ENCODE assay signal across 27 mouse cellular contexts in the genomic region with DNA sequence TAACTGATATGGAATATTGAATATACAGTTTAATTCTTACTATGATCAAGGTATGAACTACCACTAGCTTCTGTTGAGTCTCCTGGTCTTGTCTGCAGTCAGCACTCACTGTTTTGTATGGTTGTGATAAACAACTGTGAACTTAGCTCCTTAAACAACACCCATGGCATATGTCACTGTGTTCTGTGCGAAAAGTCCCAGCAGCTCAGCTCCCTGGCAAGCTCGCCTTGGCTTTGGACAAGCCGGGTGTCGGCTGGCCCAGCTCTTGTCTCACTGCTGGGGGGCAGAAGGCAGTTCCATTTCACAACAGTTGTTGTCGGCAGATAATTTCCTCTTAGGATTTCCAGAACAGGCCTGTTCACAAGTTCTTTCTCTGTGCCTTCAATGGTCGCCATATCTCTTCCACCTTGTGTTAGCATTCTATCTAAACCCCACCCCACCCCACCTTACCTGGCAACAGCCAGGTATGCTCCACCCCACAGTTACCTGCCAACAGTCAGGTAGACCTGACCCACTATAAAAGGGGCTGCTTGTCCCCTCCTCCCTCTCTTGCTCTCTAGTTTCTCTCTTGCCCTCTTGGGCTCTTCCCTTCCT. TPM values are rescaled to one million over a fixed set of nuclear protein-coding genes. Genes with fewer than 3 reads are reported as not detected.
DNase-seq lines count a peak whose midpoint lies in the region; ATAC-seq and TF ChIP-seq lines count a peak whose summit lies in the region.
"Had no signal": no experiment of that assay in that cellular context is flagged by ENCODE, and none has a peak within 500 bp of the region (broad histone marks: within the 10 kb centered on the region; RNA-seq: fewer than 3 reads in every experiment).

No protein-coding gene starts in this region.

- no peak for TF ChIP-seq POLR2A in kidney, adult 2 months (IDR thresholded peaks at IDR 0.05; ENCODE audit: low read depth, low read length)

- H3K36me3 ChIP-seq in kidney, adult 2 months (ENCODE audit: control insufficient read depth, insufficient read depth, low read length) = no peaks in the 10 kb centered on the region
- H3K36me3 ChIP-seq in midbrain, postnatal 0 days (ENCODE audit: insufficient read depth, low read length) = no peaks in the 10 kb centered on the region
- H3K36me3 ChIP-seq: forebrain, embryonic 10.5 days; G1E; heart, embryonic 15.5 days; limb, embryonic 12.5 days; midbrain, embryonic 13.5 days had no signal

- no peaks in the 10 kb centered on the region for H3K9me3 ChIP-seq in midbrain, postnatal 0 days (ENCODE audit: low read length)
- H3K9me3 ChIP-seq: forebrain, embryonic 10.5 days; G1E; heart, embryonic 15.5 days; limb, embryonic 12.5 days; midbrain, embryonic 13.5 days had no signal

- no peak overlapping the region for H3K4me3 ChIP-seq in kidney, adult 2 months (ENCODE audit: insufficient read depth, low read depth, low read length)
- H3K4me3 ChIP-seq in midbrain, postnatal 0 days (ENCODE audit: low read depth, low read length) = no peak overlapping the region
- H3K4me3 ChIP-seq: forebrain, embryonic 10.5 days; heart, embryonic 15.5 days; limb, embryonic 12.5 days; megakaryocyte, embryonic 14.5 days; midbrain, embryonic 13.5 days had no signal

- H3K27ac ChIP-seq in kidney, adult 2 months (ENCODE audit: insufficient read depth, low read depth, low read length) = no peak overlapping the region
- H3K27ac ChIP-seq in midbrain, postnatal 0 days (ENCODE audit: low read depth, low read length) = no peak overlapping the region
- H3K27ac ChIP-seq: forebrain, embryonic 10.5 days; heart, embryonic 15.5 days; hindbrain, embryonic 14.5 days; limb, embryonic 12.5 days; liver, embryonic 14.5 days; midbrain, embryonic 13.5 days had no signal

- TF ChIP-seq CTCF in kidney, adult 2 months (conservative IDR thresholded peaks at IDR 0.05; ENCODE audit: insufficient read depth, insufficient read length, low read depth, low read length) = no peak
- no peak for TF ChIP-seq CTCF in midbrain, postnatal 0 days (IDR thresholded peaks at IDR 0.05)

- 88% methylated on average over 6 of the region's 6 CpGs for WGBS in kidney, adult 2 months
- 88% methylated on average over 6 of the region's 6 CpGs for WGBS in midbrain, postnatal 0 days

- no peak overlapping the region for H3K9ac ChIP-seq in midbrain, postnatal 0 days (replicated peaks; ENCODE audit: low read length, poor library complexity, severe bottlenecking)
- H3K9ac ChIP-seq: heart, embryonic 15.5 days; hindbrain, embryonic 14.5 days; limb, embryonic 12.5 days; liver, embryonic 14.5 days; midbrain, embryonic 13.5 days had no signal

- DNase-seq in kidney, adult 2 months = peak; percentile 31
- no peak for DNase-seq in kidney, postnatal 10 days
- DNase-seq in lung, postnatal 10 days = peak; percentile 67
- no peak for DNase-seq in lung, postnatal 25 days (ENCODE audit: low spot score)
- DNase-seq in lung, postnatal 36 days = peak; percentile 15
- no peak for DNase-seq in midbrain, postnatal 0 days (ENCODE audit: low spot score)
- DNase-seq in frontal cortex, postnatal 36 days (ENCODE audit: low spot score in 2 of 2) = no peak
- DNase-seq: adrenal gland, adult 2 months; cerebellum, adult 11 months; gastrocnemius, postnatal 36 days; heart, postnatal 4 days; thymus, postnatal 14 days had no signal

- no peak overlapping the region for H3K4me2 ChIP-seq in midbrain, postnatal 0 days (ENCODE audit: low read depth, low read length, poor library complexity, severe bottlenecking)
- H3K4me2 ChIP-seq: heart, embryonic 15.5 days; hindbrain, embryonic 14.5 days; limb, embryonic 12.5 days; midbrain, embryonic 13.5 days had no signal

- no peaks in the 10 kb centered on the region for H3K4me1 ChIP-seq in kidney, adult 2 months (ENCODE audit: control insufficient read depth, insufficient read depth, low read length)
- H3K4me1 ChIP-seq in midbrain, postnatal 0 days (ENCODE audit: insufficient read depth, low read length) = no peaks in the 10 kb centered on the region
- H3K4me1 ChIP-seq: forebrain, embryonic 10.5 days; megakaryocyte, embryonic 14.5 days; midbrain, embryonic 13.5 days had no signal

- H3K27me3 ChIP-seq in kidney, adult 2 months (replicated peaks; ENCODE audit: control insufficient read depth, insufficient read depth, low read length) = no peaks in the 10 kb centered on the region
- no peaks in the 10 kb centered on the region for H3K27me3 ChIP-seq in midbrain, postnatal 0 days (ENCODE audit: insufficient read depth, low read length)
- H3K27me3 ChIP-seq: heart, embryonic 15.5 days; limb, embryonic 12.5 days; midbrain, embryonic 13.5 days; Patski had no signal

- no peak for ATAC-seq in midbrain, postnatal 0 days (ENCODE audit: low FRiP score)
- ATAC-seq: inflammation-experienced regulatory T-cells, adult 6 months; midbrain, embryonic 13.5 days; Patski had no signal

RNA-seq across cellular contexts. Expression of a gene that starts 14.9 kb away (rescaled TPM):
- 1.6 and 123 TPM in 2 replicates for polyA plus RNA-seq in kidney, adult 2 months (2012; rRNA removed)
- 0.66 TPM in 1 of 2 replicates, not detected in the other for total RNA-seq in midbrain, postnatal 0 days (2014; rRNA removed)
- 0.53 and 0.69 TPM in 2 replicates for polyA plus RNA-seq in midbrain, postnatal 0 days (2015; fragmentation: Nextera tagmentation; extraction: Ambion mirVana)
- total RNA-seq: CH12.LX, G1E had no signal
- polyA plus RNA-seq: adrenal gland, adult 2 months; forebrain, embryonic 16.5 days; G1E; inflammation-experienced regulatory T-cells, adult 6 months; midbrain, embryonic 13.5 days; Patski; small intestine, adult 2 months had no signal

RNA-seq across cellular contexts. Expression of a gene that starts 20.8 kb away (rescaled TPM):
- polyA plus RNA-seq in kidney, adult 2 months (2012; rRNA removed) = 4.8 and 6.4 TPM in 2 replicates
- total RNA-seq in midbrain, postnatal 0 days (2014; rRNA removed) = 0.14 and 0.16 TPM in 2 replicates
- polyA plus RNA-seq in midbrain, postnatal 0 days (2015; fragmentation: Nextera tagmentation; extraction: Ambion mirVana) = 0.15 and 0.16 TPM in 2 replicates
- total RNA-seq: CH12.LX had no signal
- polyA plus RNA-seq: forebrain, embryonic 16.5 days; G1E; hindbrain, embryonic 14.5 days; kidney, embryonic 14.5 days; limb, embryonic 12.5 days; midbrain, embryonic 13.5 days; neural tube, embryonic 11.5 days had no signal

Comparison
In these comparisons a context has a peak if more than half of its experiments do, and no peak if none do; other contexts are left out.
1. DNase-seq: peak in kidney, adult 2 months (single experiment), lung, postnatal 10 days (single experiment) and lung, postnatal 36 days (single experiment); none in kidney, postnatal 10 days (single experiment), lung, postnatal 25 days (single experiment), midbrain, postnatal 0 days (single experiment) and frontal cortex, postnatal 36 days (0 of 2).